Mouse (Mus musculus): ENCODE measurements around the gene Gm8247.
"Not testable (repeated sequence)": the region's sequence is repeated elsewhere in the genome, so short reads cannot be mapped to it uniquely, and the experiment has no call there.

Gene Gm8247

DNA sequence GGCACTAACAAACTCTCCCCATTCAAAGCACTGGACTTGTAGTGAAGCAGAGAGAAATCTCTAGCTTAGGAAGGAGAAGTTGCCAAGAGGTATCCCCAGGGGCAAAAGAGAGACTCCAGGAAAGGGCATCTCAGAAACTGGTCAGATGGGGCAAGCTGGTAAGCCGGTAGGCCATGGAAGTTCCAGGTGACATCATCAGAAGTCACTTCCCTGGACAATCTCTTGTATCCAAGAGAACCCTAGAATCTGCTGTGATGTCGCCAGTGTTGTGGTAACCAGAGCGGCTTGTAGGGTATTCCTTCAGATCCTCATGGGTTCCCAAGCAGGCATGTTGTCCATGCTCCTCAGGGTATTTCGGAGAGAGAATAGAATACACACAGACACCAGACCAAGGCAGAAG lies at the start of gene Gm8247:
Gene Gm8247, plus strand, starts transcription at position 301 of the 400 bp plus-strand sequence.
- not testable (repeated sequence) for DNase-seq

DNA sequence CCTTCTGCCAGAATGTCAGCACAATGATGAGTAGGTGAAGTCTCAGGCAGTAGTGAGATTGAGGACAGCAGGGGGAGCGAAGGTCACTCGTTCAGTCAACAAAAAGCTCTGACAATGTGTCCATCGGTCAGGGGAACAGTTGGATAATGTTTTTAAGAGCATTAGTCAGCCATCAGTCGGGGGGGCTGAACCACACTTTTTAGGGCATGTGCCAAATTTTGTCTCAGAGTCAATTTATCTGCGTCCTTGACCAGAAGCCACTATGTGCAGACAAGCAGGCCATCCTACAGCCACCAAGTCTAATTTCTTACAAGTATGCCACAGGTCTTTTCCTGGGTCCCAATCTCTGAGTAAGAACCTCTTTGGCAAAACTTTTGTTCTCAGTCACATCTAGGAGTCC lies 35.0 kb upstream of the Gm8247 start:
- DNase-seq = not testable (repeated sequence)

DNA sequence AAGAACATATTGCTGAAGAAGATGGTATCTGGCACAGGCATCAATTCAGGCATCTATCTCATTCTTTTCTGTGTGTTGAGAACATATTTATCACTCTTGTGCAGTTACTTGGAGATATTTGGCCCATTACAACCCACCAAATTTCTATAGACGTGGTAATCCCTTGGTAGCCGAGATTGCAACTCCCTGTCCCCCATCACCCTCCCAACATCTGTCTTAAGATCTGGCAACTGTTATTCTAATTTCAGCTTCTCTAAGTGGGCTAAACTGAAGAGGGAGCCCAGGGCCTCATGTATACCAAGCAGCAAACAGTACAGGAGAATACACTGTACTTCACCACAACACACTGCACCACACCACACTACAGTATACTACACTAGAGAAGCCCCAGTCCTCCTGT lies 8.8 kb downstream of the Gm8247 start:
- not testable (repeated sequence) for DNase-seq

DNA sequence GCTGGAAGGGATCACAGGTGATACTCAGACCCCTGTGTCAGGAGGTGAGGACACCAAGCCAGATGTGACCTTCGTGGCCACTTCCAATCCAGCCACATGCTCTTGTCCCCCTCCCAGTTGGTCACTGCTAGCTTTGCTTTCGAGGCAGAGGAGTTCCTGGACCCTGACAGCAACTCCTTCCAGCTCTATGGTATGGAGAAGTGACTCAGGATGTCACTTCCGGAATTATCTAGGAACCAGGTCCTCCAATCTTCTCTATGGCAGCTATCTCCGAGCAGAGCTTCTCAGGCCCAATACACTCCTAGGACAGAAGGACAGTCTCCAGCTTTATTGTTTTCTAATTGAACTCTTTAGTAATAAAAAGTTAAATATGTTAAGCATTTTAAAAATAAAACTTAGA lies 44.8 kb downstream of the Gm8247 start, which contains the start of gene Gm5624:
Gene Gm5624, minus strand, starts transcription at position 202 of the 400 bp plus-strand sequence.
- not testable (repeated sequence) for DNase-seq
